Mouse (Mus musculus): ENCODE data around the gene Ift122.

GRCm38 (mm10) chr6:115961743-115962142 lies 108.5 kb downstream of the Ift122 start:
- no peak for TF ChIP-seq CTCF (conservative IDR thresholded peaks at IDR 0.05; ENCODE audit: low read length)
- TF ChIP-seq NANOG (IDR thresholded peaks at IDR 0.05; ENCODE audit: borderline replicate concordance, low read length) = no peak
- no peak for TF ChIP-seq POU5F1 (IDR thresholded peaks at IDR 0.05; ENCODE audit: borderline replicate concordance, low read length)
